Mouse (Mus musculus) forebrain, postnatal 0 days (tissue): ENCODE measurements around the gene Fbxo22. TPM values are rescaled to one million over a fixed set of nuclear protein-coding genes. Genes with fewer than 3 reads are reported as not detected.
"Not testable (repeated sequence)": the region's sequence is repeated elsewhere in the genome, so short reads cannot be mapped to it uniquely, and the experiment has no call there.

ENCODE experiments used
- ATAC-seq: fragments of 200-750 bp; cut with Nextera tagmentation; 2 replicates; pipeline ENCODE4 v1.8.0; 2017; ENCODE audit warnings: mild to moderate bottlenecking, moderate library complexity
- DNase-seq: peaks from one replicate; pipeline ENCODE4 v3.0.0-alpha.2; 2015
- H3K27ac ChIP-seq: fragments of 300-500 bp; sonication (generic); 2 replicates; pipeline ENCODE4 v1.5.1; 2014; ENCODE audit warnings: low read depth, mild to moderate bottlenecking, antibody characterized with exemption, low read length, moderate library complexity, mixed read lengths
- H3K27me3 ChIP-seq: fragments of 300-500 bp; sonication (generic); 2 replicates; pipeline ENCODE4 v1.6.1; 2014; ENCODE audit warnings: mild to moderate bottlenecking, low read length, mixed read lengths; ENCODE audit not compliant: insufficient read depth
- H3K36me3 ChIP-seq: fragments of 300-500 bp; sonication (generic); 2 replicates; pipeline ENCODE4 v1.6.1; 2014; ENCODE audit warnings: mild to moderate bottlenecking, moderate library complexity; ENCODE audit not compliant: insufficient read depth
- H3K4me1 ChIP-seq: fragments of 300-500 bp; sonication (generic); 2 replicates; pipeline ENCODE4 v1.6.1; 2014; ENCODE audit warnings: antibody characterized with exemption; ENCODE audit not compliant: insufficient read depth
- H3K4me2 ChIP-seq: fragments of 300-500 bp; sonication (generic); 2 replicates; pipeline ENCODE4 v1.6.1; 2014; ENCODE audit warnings: low read depth, mild to moderate bottlenecking, moderate library complexity
- H3K4me3 ChIP-seq: fragments of 300-500 bp; sonication (generic); 2 replicates; pipeline ENCODE4 v1.5.1; 2014; ENCODE audit warnings: low read depth, low read length, mixed read lengths
- H3K9ac ChIP-seq: fragments of 300-500 bp; sonication (generic); 2 replicates; pipeline ENCODE4 v1.6.1; 2014; ENCODE audit warnings: mild to moderate bottlenecking
- H3K9me3 ChIP-seq: fragments of 300-500 bp; sonication (generic); 2 replicates; pipeline ENCODE4 v1.6.1; 2016; ENCODE audit warnings: low read length
- CTCF ChIP-seq: sonication (generic); IDR thresholded peaks from 2 replicates; pipeline ENCODE4 v1.5.1; 2016; ENCODE audit warnings: antibody characterized with exemption, control low read depth, low read depth
- WGBS: fragments of 180-500 bp; shearing (Covaris S2); extraction: QIAGEN DNeasy Blood & Tissue Kit; methylation state at CpG from one replicate; pipeline ENCODE4 v1.1.7; 2014; 5-methylcytosine and 5-hydroxymethylcytosine counted together
- polyA plus RNA-seq: library from polyadenylated mRNA; unstranded; fragments of >200 nt; fragmentation: Nextera tagmentation; extraction: Ambion mirVana; gene quantifications from 2 replicates; pipeline ENCODE4 v1.2.1, GENCODE M21; 2015
- total RNA-seq: library from RNA; depleted of rRNA; stranded (reverse); fragments of >200 nt; gene quantifications from 2 replicates; pipeline ENCODE4 v1.2.3, GENCODE M21; 2014

Gene Fbxo22
- total and polyA plus RNA-seq, 2 experiments from 2014 or later = 69.6 to 79.0 TPM

DNA sequence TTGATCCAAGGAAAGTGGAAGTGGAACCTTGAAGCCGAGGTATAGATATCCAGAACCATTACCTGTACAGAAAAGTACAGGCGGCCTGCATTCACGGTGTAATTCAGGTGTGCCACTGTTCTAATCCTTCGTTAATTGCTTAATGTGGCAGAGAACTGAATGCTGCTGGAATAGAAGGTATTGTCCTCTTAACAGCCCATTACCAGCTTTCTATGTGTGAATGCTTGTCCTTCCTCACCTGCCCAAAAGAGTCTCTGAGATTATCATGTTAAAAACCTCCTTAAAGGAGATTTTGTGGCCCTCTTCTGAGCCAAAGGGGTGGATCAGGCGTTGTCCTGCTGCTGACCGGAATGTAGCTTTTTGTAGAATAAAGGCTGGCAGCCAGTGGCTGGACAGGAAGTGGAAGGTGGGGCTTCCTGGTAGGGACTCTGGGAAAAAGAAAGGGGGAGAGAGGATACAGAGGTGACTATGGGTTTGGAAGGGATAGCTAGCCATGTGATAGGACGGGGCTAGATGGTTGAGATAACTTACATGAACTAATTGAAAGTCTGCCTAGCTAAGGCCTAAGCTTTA, 16.5 kb downstream of the Fbxo22 start:
- H3K27ac ChIP-seq = no peak overlapping the region
- TF ChIP-seq CTCF = no peak
- no peaks in the 10 kb centered on the region for H3K4me1 ChIP-seq
- DNase-seq = no peak
- no peak overlapping the region for H3K4me3 ChIP-seq
- no peaks in the 10 kb centered on the region for H3K27me3 ChIP-seq
- no peak for ATAC-seq
- no peak overlapping the region for H3K9ac ChIP-seq
- 81% methylated on average over 7 of the region's 7 CpGs for WGBS
- no peaks in the 10 kb centered on the region for H3K9me3 ChIP-seq
- H3K36me3 ChIP-seq = peaks cover 39% of the 10 kb centered on the region
- no peak overlapping the region for H3K4me2 ChIP-seq

DNA sequence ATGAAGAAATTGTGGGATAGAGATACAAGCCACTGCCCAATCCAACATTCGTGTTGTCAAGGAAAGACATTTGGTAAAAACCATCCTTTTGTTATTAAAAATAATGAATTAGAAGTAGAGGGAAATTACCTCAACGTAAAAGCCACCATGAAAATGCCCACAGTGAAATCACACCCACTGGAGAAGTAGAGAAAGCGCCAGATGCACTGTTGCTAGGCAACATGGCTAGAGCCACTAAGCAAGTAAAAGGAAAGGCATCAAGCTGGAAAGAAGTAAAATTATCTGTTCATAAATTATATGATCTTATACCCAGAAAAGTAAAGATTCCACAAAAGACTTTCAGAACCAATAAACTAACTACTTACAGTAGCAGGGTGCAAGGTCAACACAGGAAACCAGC, 17.5 kb downstream of the Fbxo22 start:
- no peaks in the 10 kb centered on the region for H3K27me3 ChIP-seq
- H3K9ac ChIP-seq = no peak overlapping the region
- H3K27ac ChIP-seq = peak overlapping the region; percentile 54; the same call in 1 of the 2 replicates
- TF ChIP-seq CTCF = no peak
- ATAC-seq = peak; percentile 63; the same call in 1 of the 2 replicates
- no peak overlapping the region for H3K4me2 ChIP-seq
- 61% methylated on average over 3 of the region's 3 CpGs for WGBS
- no peak overlapping the region for H3K4me3 ChIP-seq
- H3K9me3 ChIP-seq = no peaks in the 10 kb centered on the region
- peaks cover 29% of the 10 kb centered on the region for H3K36me3 ChIP-seq
- no peaks in the 10 kb centered on the region for H3K4me1 ChIP-seq
- DNase-seq = peak; percentile 51

DNA sequence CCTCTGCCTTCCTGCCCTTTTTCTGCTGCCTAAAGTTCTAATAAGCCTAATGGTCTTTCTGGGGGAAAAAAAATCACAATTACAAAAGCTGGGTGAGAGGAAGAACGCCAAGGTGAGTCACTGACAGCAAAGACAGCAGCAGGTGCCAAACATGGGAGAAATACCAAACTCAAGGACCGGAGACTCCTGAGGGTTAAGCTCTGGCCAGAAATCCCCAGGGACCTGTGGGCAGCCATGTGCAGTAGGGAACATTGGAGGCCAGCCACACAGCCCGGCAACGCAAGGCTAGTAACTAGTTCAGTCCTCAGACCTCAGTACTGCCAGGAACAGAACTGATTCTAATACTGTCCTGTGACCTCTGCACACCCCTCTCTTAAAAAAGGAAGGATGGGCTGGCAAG, 19.4 kb downstream of the Fbxo22 start:
- no peaks in the 10 kb centered on the region for H3K4me1 ChIP-seq
- H3K9ac ChIP-seq = no peak overlapping the region
- no peak overlapping the region for H3K27ac ChIP-seq
- no peak for DNase-seq
- no peaks in the 10 kb centered on the region for H3K27me3 ChIP-seq
- 92% methylated on average over 4 of the region's 4 CpGs for WGBS
- no peak overlapping the region for H3K4me3 ChIP-seq
- no peak for ATAC-seq
- no peak overlapping the region for H3K4me2 ChIP-seq
- H3K36me3 ChIP-seq = peaks cover 13% of the 10 kb centered on the region
- no peaks in the 10 kb centered on the region for H3K9me3 ChIP-seq
- TF ChIP-seq CTCF = no peak

DNA sequence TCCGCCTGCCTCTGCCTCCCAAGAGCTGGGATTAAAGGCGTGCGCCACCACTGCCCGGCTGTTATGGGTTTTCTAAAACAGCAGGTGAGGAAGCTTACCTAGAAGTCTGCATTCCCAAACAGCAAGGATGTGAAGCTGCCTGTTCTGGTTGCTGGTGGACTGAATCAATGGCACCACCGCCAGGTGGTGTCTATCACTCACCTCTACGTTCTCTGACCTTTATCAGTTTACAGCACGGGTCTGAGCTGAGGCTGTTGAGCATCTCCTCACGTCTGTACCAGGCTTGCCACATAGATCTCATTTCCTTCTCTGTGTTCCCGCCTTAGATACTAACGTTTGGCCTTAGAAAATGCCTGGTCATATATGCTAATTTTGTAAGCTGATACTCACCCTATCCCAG, 20.3 kb downstream of the Fbxo22 start:
- Histone ChIP-seq H3K9ac (no peak overlapping the region), H3K27me3 (no peaks in the 10 kb centered on the region), H3K4me3 (no peak overlapping the region), H3K4me2 (no peak overlapping the region), H3K36me3 (peaks cover 4% of the 10 kb centered on the region), H3K9me3 (no peaks in the 10 kb centered on the region), H3K27ac (no peak overlapping the region), H3K4me1 (no peaks in the 10 kb centered on the region)
- no peak for TF ChIP-seq CTCF
- 76% methylated on average over 10 of the region's 10 CpGs for WGBS
- ATAC-seq (no peak), DNase-seq (no peak)

DNA sequence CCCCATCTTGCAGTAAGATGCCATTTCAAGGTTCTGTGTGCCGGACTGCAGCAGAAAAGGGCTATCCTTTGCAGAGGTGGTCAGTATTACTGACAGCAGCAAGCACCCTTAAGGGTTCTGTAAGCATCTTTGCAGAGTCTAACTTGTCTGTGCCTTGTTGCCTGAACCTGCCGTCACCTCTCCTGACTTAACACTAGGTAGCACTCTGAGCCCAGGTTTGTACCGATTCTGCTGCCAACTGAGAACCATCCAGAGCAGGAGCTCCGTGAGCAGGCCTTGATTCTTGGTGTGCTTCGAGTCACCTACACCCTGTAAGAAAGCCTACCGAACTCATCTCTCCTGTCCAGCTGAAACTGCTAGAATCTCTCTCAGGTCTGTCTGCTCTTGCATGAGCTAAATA, 22.8 kb downstream of the Fbxo22 start:
- ATAC-seq (peak; percentile 55; the same call in 1 of the 2 replicates), DNase-seq (peak; percentile 33)
- no peaks in the 10 kb centered on the region for H3K4me1 ChIP-seq
- WGBS = 70% methylated on average over 6 of the region's 6 CpGs
- H3K4me3 ChIP-seq = no peak overlapping the region
- H3K4me2 ChIP-seq = no peak overlapping the region
- no peak overlapping the region for H3K9ac ChIP-seq
- peak; percentile 45 for TF ChIP-seq CTCF
- H3K27ac ChIP-seq = no peak overlapping the region
- H3K27me3 ChIP-seq = no peaks in the 10 kb centered on the region
- H3K9me3 ChIP-seq = no peaks in the 10 kb centered on the region
- H3K36me3 ChIP-seq = no peaks in the 10 kb centered on the region

DNA sequence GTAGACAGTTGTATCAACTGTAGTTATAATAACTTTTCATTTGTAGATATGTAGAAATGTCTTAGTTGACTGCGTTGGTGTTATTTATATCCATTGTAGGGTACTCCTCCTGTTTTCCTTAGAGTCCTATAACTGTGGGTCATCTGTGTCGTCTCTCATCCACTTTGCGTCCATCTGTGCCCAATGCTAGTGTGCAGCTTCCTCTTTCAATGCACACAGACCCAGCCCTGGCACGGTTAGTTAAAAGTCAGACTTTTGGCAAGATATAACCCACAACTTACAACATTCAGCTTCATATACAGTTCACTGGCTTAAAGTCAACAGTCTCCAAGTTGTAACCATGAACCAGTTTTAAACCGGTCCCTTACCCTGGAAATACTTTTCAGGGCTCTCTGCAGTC, 23.4 kb downstream of the Fbxo22 start:
- Histone ChIP-seq H3K27me3 (no peaks in the 10 kb centered on the region), H3K4me3 (no peak overlapping the region), H3K9ac (no peak overlapping the region), H3K9me3 (no peaks in the 10 kb centered on the region), H3K27ac (no peak overlapping the region), H3K36me3 (no peaks in the 10 kb centered on the region), H3K4me2 (no peak overlapping the region), H3K4me1 (no peaks in the 10 kb centered on the region)
- WGBS = 87% methylated on average over 5 of the region's 5 CpGs
- DNase-seq = no peak
- no peak for ATAC-seq
- TF ChIP-seq CTCF = no peak

DNA sequence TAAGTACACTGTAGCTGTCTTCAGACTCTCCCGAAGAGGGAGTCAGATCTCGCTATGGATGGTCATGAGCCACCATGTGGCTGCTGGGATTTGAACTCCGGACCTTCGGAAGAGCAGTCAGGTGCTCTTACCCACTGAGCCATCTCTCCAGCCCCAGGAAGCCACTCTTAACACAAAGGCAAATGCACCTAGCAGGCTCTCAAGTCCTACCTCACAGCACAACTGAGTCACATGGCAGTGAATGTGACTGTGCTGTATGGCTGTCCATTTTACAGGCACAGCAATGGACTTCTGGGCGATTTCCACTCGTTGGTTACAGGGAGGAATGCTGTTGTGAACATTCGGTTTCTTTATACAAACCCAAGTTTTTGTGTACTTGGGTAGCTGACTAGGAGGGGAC, 23.9 kb downstream of the Fbxo22 start:
- H3K4me1 ChIP-seq = no peaks in the 10 kb centered on the region
- H3K9ac ChIP-seq = no peak overlapping the region
- no peaks in the 10 kb centered on the region for H3K27me3 ChIP-seq
- WGBS = 84% methylated on average over 7 of the region's 7 CpGs
- TF ChIP-seq CTCF = no peak
- no peak overlapping the region for H3K4me3 ChIP-seq
- no peak overlapping the region for H3K27ac ChIP-seq
- DNase-seq (no peak), ATAC-seq (no peak)
- H3K9me3 ChIP-seq = no peaks in the 10 kb centered on the region
- no peak overlapping the region for H3K4me2 ChIP-seq
- no peaks in the 10 kb centered on the region for H3K36me3 ChIP-seq

DNA sequence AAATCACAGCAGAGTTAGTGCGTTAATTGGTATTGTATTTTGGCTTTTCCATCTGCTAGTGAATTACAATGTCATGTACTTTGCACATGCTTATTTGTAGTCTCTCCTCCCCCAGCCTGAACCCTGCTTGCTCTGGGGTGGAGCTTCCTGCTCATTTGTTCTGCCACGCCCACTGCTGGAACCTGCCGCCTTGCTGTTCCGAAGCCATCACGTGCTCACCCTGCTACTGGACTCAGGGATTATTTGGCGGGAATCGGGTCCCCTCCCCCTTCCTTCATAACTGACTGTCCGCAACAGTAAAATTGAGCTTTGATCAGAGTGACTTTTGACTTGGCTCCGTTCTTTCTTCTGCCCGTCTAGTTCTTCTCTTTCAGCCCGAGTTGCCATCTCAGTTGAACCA, 24.4 kb downstream of the Fbxo22 start:
- H3K4me1 ChIP-seq, ATAC-seq: not testable (repeated sequence)
- WGBS = 77% methylated on average over 11 of the region's 11 CpGs

More for the DNA sequence above, 24.4 kb downstream of the Fbxo22 start:
- not testable (repeated sequence) for H3K27ac ChIP-seq, H3K4me3 ChIP-seq, H3K36me3 ChIP-seq, DNase-seq, H3K4me2 ChIP-seq, H3K9me3 ChIP-seq, H3K27me3 ChIP-seq, H3K9ac ChIP-seq
